Mouse (Mus musculus): Measurements from ENCODE around the gene Got2. TPM values are rescaled to one million over a fixed set of nuclear protein-coding genes. Genes with fewer than 3 reads are reported as not detected.

Gene Got2
- polyA plus RNA-seq, 1 experiment from 2014 or later = 210 TPM

GRCm38 (mm10) chr8:95854174-95854573 lies 34.2 kb downstream of the Got2 start:
- no peak overlapping the region for H3K4me2 ChIP-seq
- H3K27ac ChIP-seq = no peak overlapping the region
- H3K27me3 ChIP-seq (replicated peaks) = no peaks in the 10 kb centered on the region
- peaks cover 10% of the 10 kb centered on the region for H3K4me1 ChIP-seq
- WGBS = 87% methylated on average over 6 of the region's 6 CpGs
- no peak for ATAC-seq (replicated peaks)
- no peaks in the 10 kb centered on the region for H3K36me3 ChIP-seq (replicated peaks)
- H3K9ac ChIP-seq = no peak overlapping the region
- H3K9me3 ChIP-seq = no peaks in the 10 kb centered on the region
- no peak overlapping the region for H3K4me3 ChIP-seq

- Histone ChIP-seq H3K36me3 (replicated peaks) (0 out of 2 replicates have a peak, but pooled peaks cover 3% of the 10 kb centered on the region), H3K4me3 (peak within 1 kb of the TSS; percentile 55), H3K27me3 (replicated peaks) (no peaks in the 10 kb centered on the region), H3K9ac (peak within 1 kb of the TSS; percentile 61), H3K27ac (no peak within 1 kb of the TSS), H3K4me2 (peak within 1 kb of the TSS; percentile 70), H3K4me1 (peaks cover 10% of the 10 kb centered on the region), H3K9me3 (no peaks in the 10 kb centered on the region)
- ATAC-seq (replicated peaks) = peak; percentile 97
- 10% methylated on average over 22 of the region's 22 CpGs for WGBS
These were observed 35.1 kb downstream of the Got2 start, which contains the start of gene Slc38a7 for GRCm38 (mm10) chr8:95853102-95853843. Gene Slc38a7 (minus strand): TSS chr8:95853539.

GRCm38 (mm10) chr8:95852290-95852689 lies 36.1 kb downstream of the Got2 start:
- Histone ChIP-seq H3K9ac (peak overlapping the region; percentile 61; the same call in 1 of the 2 replicates), H3K4me1 (peaks cover 10% of the 10 kb centered on the region), H3K4me2 (peak overlapping the region; percentile 70), H3K27ac (no peak overlapping the region), H3K27me3 (replicated peaks) (no peaks in the 10 kb centered on the region), H3K9me3 (no peaks in the 10 kb centered on the region), H3K36me3 (replicated peaks) (0 out of 2 replicates have a peak, but pooled peaks cover 7% of the 10 kb centered on the region), H3K4me3 (peak overlapping the region; percentile 55)
- no peak for ATAC-seq (replicated peaks)
- WGBS = 82% methylated on average over 4 of the region's 4 CpGs

GRCm38 (mm10) chr8:95850326-95850725 lies 38.0 kb downstream of the Got2 start:
- 96% methylated on average over 2 of the region's 2 CpGs for WGBS
- H3K4me1 ChIP-seq = peaks cover 10% of the 10 kb centered on the region
- H3K27ac ChIP-seq = no peak overlapping the region
- H3K27me3 ChIP-seq (replicated peaks) = no peaks in the 10 kb centered on the region
- ATAC-seq (replicated peaks) = no peak
- H3K4me2 ChIP-seq = no peak overlapping the region
- H3K36me3 ChIP-seq (replicated peaks) = 0 out of 2 replicates have a peak, but pooled peaks cover 12% of the 10 kb centered on the region
- H3K4me3 ChIP-seq = no peak overlapping the region
- no peak overlapping the region for H3K9ac ChIP-seq
- H3K9me3 ChIP-seq = no peaks in the 10 kb centered on the region

GRCm38 (mm10) chr8:95848734-95849464 lies 39.4 kb downstream of the Got2 start:
- Histone ChIP-seq H3K27ac (no peak overlapping the region), H3K9me3 (no peaks in the 10 kb centered on the region), H3K36me3 (replicated peaks) (peaks cover 12% of the 10 kb centered on the region; the same call in 1 of the 2 replicates), H3K9ac (no peak overlapping the region), H3K4me3 (no peak overlapping the region), H3K4me2 (no peak overlapping the region), H3K27me3 (replicated peaks) (no peaks in the 10 kb centered on the region), H3K4me1 (peaks cover 10% of the 10 kb centered on the region)
- 93% methylated on average over 19 of the region's 19 CpGs for WGBS
- no peak for ATAC-seq (replicated peaks)

GRCm38 (mm10) chr8:95848061-95848551 lies 40.2 kb downstream of the Got2 start:
- no peak for ATAC-seq (replicated peaks)
- H3K27ac ChIP-seq = no peak overlapping the region
- H3K4me2 ChIP-seq = no peak overlapping the region
- WGBS = 84% methylated on average over 24 of the region's 24 CpGs
- no peak overlapping the region for H3K9ac ChIP-seq
- H3K27me3 ChIP-seq (replicated peaks) = no peaks in the 10 kb centered on the region
- H3K36me3 ChIP-seq (replicated peaks) = peaks cover 19% of the 10 kb centered on the region; the same call in 1 of the 2 replicates
- H3K4me1 ChIP-seq = peaks cover 10% of the 10 kb centered on the region
- no peak overlapping the region for H3K4me3 ChIP-seq
- no peaks in the 10 kb centered on the region for H3K9me3 ChIP-seq

GRCm38 (mm10) chr8:95845026-95845425 lies 43.3 kb downstream of the Got2 start:
- no peak overlapping the region for H3K4me3 ChIP-seq
- no peak overlapping the region for H3K4me2 ChIP-seq
- H3K36me3 ChIP-seq (replicated peaks) = peaks cover 33% of the 10 kb centered on the region; the same call in 1 of the 2 replicates
- WGBS = 90% methylated on average over 7 of the region's 7 CpGs
- H3K9ac ChIP-seq = no peak overlapping the region
- H3K27ac ChIP-seq = no peak overlapping the region
- no peaks in the 10 kb centered on the region for H3K27me3 ChIP-seq (replicated peaks)
- ATAC-seq (replicated peaks) = no peak
- no peaks in the 10 kb centered on the region for H3K9me3 ChIP-seq
- H3K4me1 ChIP-seq = no peaks in the 10 kb centered on the region

- ATAC-seq (replicated peaks) = no peak
- WGBS = 95% methylated on average over 6 of the region's 6 CpGs
These were observed 44.4 kb downstream of the Got2 start for GRCm38 (mm10) chr8:95843968-95844367.

GRCm38 (mm10) chr8:95841436-95841835 lies 46.9 kb downstream of the Got2 start:
- Histone ChIP-seq H3K27ac (no peak overlapping the region), H3K27me3 (replicated peaks) (no peaks in the 10 kb centered on the region), H3K4me1 (no peaks in the 10 kb centered on the region), H3K4me3 (no peak overlapping the region), H3K36me3 (replicated peaks) (peaks cover 34% of the 10 kb centered on the region; the same call in 1 of the 2 replicates), H3K4me2 (no peak overlapping the region), H3K9me3 (no peaks in the 10 kb centered on the region), H3K9ac (no peak overlapping the region)
- 91% methylated on average over 15 of the region's 15 CpGs for WGBS
- no peak for ATAC-seq (replicated peaks)

More at GRCm38 (mm10) chr8:95843968-95844367, 44.4 kb downstream of the Got2 start:
- Histone ChIP-seq H3K9me3 (no peaks in the 10 kb centered on the region), H3K4me1 (no peaks in the 10 kb centered on the region), H3K36me3 (replicated peaks) (peaks cover 38% of the 10 kb centered on the region; the same call in 1 of the 2 replicates), H3K27ac (no peak overlapping the region), H3K4me3 (no peak overlapping the region), H3K9ac (no peak overlapping the region), H3K4me2 (no peak overlapping the region), H3K27me3 (replicated peaks) (no peaks in the 10 kb centered on the region)

GRCm38 (mm10) chr8:95839289-95839688 lies 49.1 kb downstream of the Got2 start:
- no peak overlapping the region for H3K27ac ChIP-seq
- no peaks in the 10 kb centered on the region for H3K4me1 ChIP-seq
- 95% methylated on average over 4 of the region's 4 CpGs for WGBS
- H3K9ac ChIP-seq = no peak overlapping the region
- H3K4me3 ChIP-seq = no peak overlapping the region
- H3K36me3 ChIP-seq (replicated peaks) = peaks cover 29% of the 10 kb centered on the region; the same call in 1 of the 2 replicates
- H3K9me3 ChIP-seq = no peaks in the 10 kb centered on the region
- H3K27me3 ChIP-seq (replicated peaks) = no peaks in the 10 kb centered on the region
- no peak for ATAC-seq (replicated peaks)
- H3K4me2 ChIP-seq = no peak overlapping the region

GRCm38 (mm10) chr8:95837266-95837665 lies 51.1 kb downstream of the Got2 start:
- Histone ChIP-seq H3K27ac (no peak overlapping the region), H3K4me1 (peaks cover 11% of the 10 kb centered on the region), H3K4me3 (no peak overlapping the region), H3K27me3 (replicated peaks) (no peaks in the 10 kb centered on the region), H3K4me2 (no peak overlapping the region), H3K9ac (no peak overlapping the region), H3K36me3 (replicated peaks) (peaks cover 19% of the 10 kb centered on the region; the same call in 1 of the 2 replicates), H3K9me3 (no peaks in the 10 kb centered on the region)
- no peak for ATAC-seq (replicated peaks)
- WGBS = 93% methylated on average over 10 of the region's 10 CpGs

- no peak for ATAC-seq (replicated peaks)
- H3K9me3 ChIP-seq = no peaks in the 10 kb centered on the region
- H3K27ac ChIP-seq = no peak overlapping the region
- H3K9ac ChIP-seq = no peak overlapping the region
- no peak overlapping the region for H3K4me2 ChIP-seq
- H3K36me3 ChIP-seq (replicated peaks) = peaks cover 15% of the 10 kb centered on the region; the same call in 1 of the 2 replicates
- H3K4me1 ChIP-seq = peaks cover 11% of the 10 kb centered on the region
- H3K27me3 ChIP-seq (replicated peaks) = no peaks in the 10 kb centered on the region
- 82% methylated on average over 4 of the region's 4 CpGs for WGBS
- no peak overlapping the region for H3K4me3 ChIP-seq
These were observed 52.5 kb downstream of the Got2 start for GRCm38 (mm10) chr8:95835891-95836290.

Data from midbrain, embryonic 15.5 days (tissue).